Mouse (Mus musculus): Measurements from ENCODE around the gene Smim12.

- TF ChIP-seq GATA1 (IDR thresholded peaks at IDR 0.05; ENCODE audit: borderline replicate concordance, low read length): no peak
- TF ChIP-seq FLI1 (IDR thresholded peaks at IDR 0.05; ENCODE audit: low read length): no peak
Observed at GRCm38 (mm10) chr4:127261601-127262000, 18.0 kb downstream of the Smim12 start.

Data from megakaryocyte, embryonic 14.5 days (primary cell).